15 mouse cellular contexts compared by ENCODE assay signal in genomic region chr5:112256457-112256856, GRCm38 (mm10). TPM values are rescaled to one million over a fixed set of nuclear protein-coding genes. Genes with fewer than 3 reads are reported as not detected.
DNase-seq lines count a peak whose midpoint lies in the region; ATAC-seq and TF ChIP-seq lines count a peak whose summit lies in the region.
"Had no signal": no experiment of that assay in that cellular context is flagged by ENCODE, and none has a peak within 500 bp of the region (broad histone marks: within the 10 kb centered on the region; RNA-seq: fewer than 3 reads in every experiment).

No protein-coding gene starts in this region.

- peak; percentile 31 for DNase-seq in gastrocnemius, postnatal 25 days
- no peak for DNase-seq in gastrocnemius, postnatal 10 days
- DNase-seq in cerebellum, adult 9-10 months, result peak; percentile 72
- DNase-seq in adrenal gland, adult 2 months, result no peak
- DNase-seq: lung, adult 2 months; right cerebral cortex, postnatal 14 days; spleen, adult 18-20 months; thymus, postnatal 4 days had no signal

- peak overlapping the region; percentile 24 for H3K4me3 ChIP-seq in megakaryocyte, embryonic 14.5 days (replicated peaks)
- H3K4me3 ChIP-seq in cortical plate, adult 2 months (ENCODE audit: insufficient read depth, low read length), result no peak overlapping the region
- H3K4me3 ChIP-seq: forebrain, embryonic 13.5 days; hindbrain, embryonic 10.5 days; liver, embryonic 12.5 days had no signal

- peaks cover 35% of the 10 kb centered on the region for H3K27me3 ChIP-seq in megakaryocyte, embryonic 14.5 days (replicated peaks)
- H3K27me3 ChIP-seq: forebrain, embryonic 13.5 days had no signal

- ATAC-seq in megakaryocyte, adult 5-6 weeks (ENCODE audit: poor library complexity, severe bottlenecking), result no peak
- ATAC-seq in monocyte, adult 5-6 weeks (replicated peaks; ENCODE audit: insufficient number of reproducible peaks, low FRiP score, low TSS enrichment, poor library complexity, severe bottlenecking), result no peak
- ATAC-seq: forebrain, embryonic 13.5 days; liver, embryonic 12.5 days had no signal

- no peak for TF ChIP-seq CTCF in cortical plate, adult 2 months (IDR thresholded peaks at IDR 0.05; ENCODE audit: extremely low read depth, insufficient read depth, low read length)

- 0 out of 2 replicates have a peak overlapping the region, but pooled peaks have one; percentile 12 for H3K27ac ChIP-seq in cortical plate, adult 2 months (ENCODE audit: insufficient read depth, low read length)
- H3K27ac ChIP-seq: hindbrain, embryonic 10.5 days; liver, embryonic 12.5 days had no signal

- H3K9me3 ChIP-seq in megakaryocyte, embryonic 14.5 days, result no peaks in the 10 kb centered on the region
- H3K9me3 ChIP-seq: forebrain, embryonic 13.5 days; hindbrain, embryonic 10.5 days; liver, embryonic 12.5 days had no signal

- no peak for TF ChIP-seq POLR2A in cortical plate, adult 2 months (IDR thresholded peaks at IDR 0.05; ENCODE audit: extremely low read depth, insufficient read depth, low read length)

- H3K36me3 ChIP-seq in megakaryocyte, embryonic 14.5 days (replicated peaks; ENCODE audit: low read length), result peaks cover under 1% of the 10 kb centered on the region
- H3K36me3 ChIP-seq: hindbrain, embryonic 10.5 days; liver, embryonic 12.5 days had no signal

- H3K4me1 ChIP-seq in megakaryocyte, embryonic 14.5 days, result peaks cover 94% of the 10 kb centered on the region
- H3K4me1 ChIP-seq in cortical plate, adult 2 months (ENCODE audit: control insufficient read depth, insufficient read depth, low read length), result peaks cover 2% of the 10 kb centered on the region; the same call in 1 of the 2 replicates

RNA-seq across cellular contexts. Expression of gene Crybb1, which starts 0.8 kb away (rescaled TPM):
- 1 to 10 TPM; 3.2 to 3.9 TPM for total RNA-seq in gastrocnemius, postnatal 25 days (2021)
- 1 to 10 TPM; 1.4 to 1.7 TPM for total RNA-seq in gastrocnemius, postnatal 10 days (2021)
- polyA plus RNA-seq in megakaryocyte, embryonic 14.5 days (2012; ENCODE audit: insufficient read depth, low replicate concordance), result 0.25 and 3.6 TPM in 2 replicates
- total RNA-seq in megakaryocyte, adult 5-6 weeks (2015), result 2.4 and 4.2 TPM in 2 replicates
- total RNA-seq in megakaryocyte, adult 5-6 weeks (2017), result 1.2 and 2.3 TPM in 2 replicates
- polyA plus RNA-seq in cortical plate, adult 2 months (2012; rRNA removed), result 7.5 and 8.2 TPM in 2 replicates
- 1 to 10 TPM; 2.9 to 3.2 TPM for total RNA-seq in adrenal gland, adult 2 months (2021)
- polyA plus RNA-seq in adrenal gland, adult 2 months (2012; rRNA removed), result 5.3 and 6.7 TPM in 2 replicates
- total RNA-seq in monocyte, adult 5-6 weeks (2017), result not detected in 3 replicates

RNA-seq across cellular contexts. Expression of gene Cryba4, which starts 4.1 kb away (rescaled TPM):
- under 1 TPM in 1 of 2 experiments, not detected in 1; 0.46 TPM for total RNA-seq in gastrocnemius, postnatal 25 days (2021)
- under 1 TPM; 0.33 to 0.61 TPM for total RNA-seq in gastrocnemius, postnatal 10 days (2021)
- 9.4 and 17.2 TPM in 2 replicates for polyA plus RNA-seq in megakaryocyte, embryonic 14.5 days (2012; ENCODE audit: insufficient read depth, low replicate concordance)
- total RNA-seq in megakaryocyte, adult 5-6 weeks (2015), result 5.2 and 8.4 TPM in 2 replicates
- 3.3 and 3.7 TPM in 2 replicates for total RNA-seq in megakaryocyte, adult 5-6 weeks (2017)
- 1.7 and 2.2 TPM in 2 replicates for polyA plus RNA-seq in cortical plate, adult 2 months (2012; rRNA removed)
- total RNA-seq in adrenal gland, adult 2 months (2021), result 10 to 100 TPM; 70.5 to 74.9 TPM
- polyA plus RNA-seq in adrenal gland, adult 2 months (2012; rRNA removed), result 58.4 and 91.5 TPM in 2 replicates
- total RNA-seq in monocyte, adult 5-6 weeks (2017), result 1.8 to 2.1 TPM in 2 of 3 replicates, not detected in the other

RNA-seq across cellular contexts. Expression of gene Tpst2, which starts 20.0 kb away (rescaled TPM):
- 10 to 100 TPM; 16.8 to 17.8 TPM for total RNA-seq in gastrocnemius, postnatal 25 days (2021)
- total RNA-seq in gastrocnemius, postnatal 10 days (2021), result 10 to 100 TPM; 21.5 to 23.6 TPM
- 299 and 479 TPM in 2 replicates for polyA plus RNA-seq in megakaryocyte, embryonic 14.5 days (2012; ENCODE audit: insufficient read depth, low replicate concordance)
- 52.1 and 57.5 TPM in 2 replicates for total RNA-seq in megakaryocyte, adult 5-6 weeks (2015)
- 69.2 and 77.0 TPM in 2 replicates for total RNA-seq in megakaryocyte, adult 5-6 weeks (2017)
- polyA plus RNA-seq in cortical plate, adult 2 months (2012; rRNA removed), result 31.4 and 35.4 TPM in 2 replicates
- 100 to 1,000 TPM; 154 to 322 TPM for total RNA-seq in adrenal gland, adult 2 months (2021)
- 222 and 270 TPM in 2 replicates for polyA plus RNA-seq in adrenal gland, adult 2 months (2012; rRNA removed)
- 60.8 to 104 TPM (median 99.4 TPM) in 3 replicates for total RNA-seq in monocyte, adult 5-6 weeks (2017)

Comparison
In these comparisons a context has a peak if more than half of its experiments do, and no peak if none do; other contexts are left out.
1. DNase-seq: peak in gastrocnemius, postnatal 25 days (single experiment) and cerebellum, adult 9-10 months (single experiment); none in gastrocnemius, postnatal 10 days (single experiment) and adrenal gland, adult 2 months (single experiment).
2. RNA of gene Cryba4, which starts 4.1 kb away (total RNA-seq): 70.5 to 74.9 TPM in adrenal gland, adult 2 months; 3.3 to 8.4 TPM in megakaryocyte, adult 5-6 weeks, 1.8 to 2.1 TPM in monocyte, adult 5-6 weeks, 0.33 to 0.61 TPM in gastrocnemius, postnatal 10 days and 0.46 TPM in gastrocnemius, postnatal 25 days; every median in the first group is over 4 times any median in the second.